Mouse (Mus musculus): ENCODE data around the gene Mst1. TPM values are rescaled to one million over a fixed set of nuclear protein-coding genes. Genes with fewer than 3 reads are reported as not detected.
A peak's percentile ranks its signal among the peaks of the same experiment; 100 is the strongest.

Gene Mst1
- polyA plus RNA-seq, 1 experiment from 2014 or later: 2.2 TPM

GRCm38 (mm10) chr9:108107867-108108266 lies 27.6 kb downstream of the Mst1 start:
- H3K9me3 ChIP-seq: no peaks in the 10 kb centered on the region
- no peak overlapping the region for H3K27ac ChIP-seq
- no peak overlapping the region for H3K4me3 ChIP-seq
- ATAC-seq (ENCODE audit: insufficient number of reproducible peaks, low FRiP score, low TSS enrichment, low read depth): no peak
- 93% methylated on average over 16 of the region's 16 CpGs for WGBS
- no peak overlapping the region for H3K9ac ChIP-seq
- no peaks in the 10 kb centered on the region for H3K36me3 ChIP-seq
- no peaks in the 10 kb centered on the region for H3K27me3 ChIP-seq
- peaks cover 36% of the 10 kb centered on the region for H3K4me1 ChIP-seq
- H3K4me2 ChIP-seq: no peak overlapping the region

GRCm38 (mm10) chr9:108110160-108110559 lies 29.9 kb downstream of the Mst1 start:
- Histone ChIP-seq H3K27me3 (peaks cover 12% of the 10 kb centered on the region), H3K27ac (no peak overlapping the region), H3K4me1 (peaks cover 31% of the 10 kb centered on the region), H3K36me3 (no peaks in the 10 kb centered on the region), H3K9ac (no peak overlapping the region), H3K4me2 (0 out of 2 replicates have a peak overlapping the region, but pooled peaks have one; percentile 60), H3K4me3 (no peak overlapping the region), H3K9me3 (no peaks in the 10 kb centered on the region)
- ATAC-seq (ENCODE audit: insufficient number of reproducible peaks, low FRiP score, low TSS enrichment, low read depth): no peak
- WGBS: 81% methylated on average over 16 of the region's 16 CpGs

- Histone ChIP-seq H3K9ac (peak overlapping the region; percentile 23), H3K9me3 (no peaks in the 10 kb centered on the region), H3K4me3 (peak overlapping the region; percentile 30), H3K27me3 (peaks cover 19% of the 10 kb centered on the region), H3K27ac (0 out of 2 replicates have a peak overlapping the region, but pooled peaks have one; percentile 8), H3K4me1 (peaks cover 22% of the 10 kb centered on the region), H3K36me3 (no peaks in the 10 kb centered on the region), H3K4me2 (peak overlapping the region; percentile 60)
- 10% methylated on average over 22 of the region's 22 CpGs for WGBS
- ATAC-seq (ENCODE audit: insufficient number of reproducible peaks, low FRiP score, low TSS enrichment, low read depth): no peak
These were observed 30.9 kb downstream of the Mst1 start for GRCm38 (mm10) chr9:108111101-108111592.

GRCm38 (mm10) chr9:108111593-108112121 lies 31.4 kb downstream of the Mst1 start:
- Histone ChIP-seq H3K4me3 (peak overlapping the region; percentile 30), H3K27me3 (peaks cover 19% of the 10 kb centered on the region)
- WGBS: 72% methylated on average over 17 of the region's 17 CpGs

GRCm38 (mm10) chr9:108112719-108113340 lies 32.6 kb downstream of the Mst1 start:
- Histone ChIP-seq H3K4me1 (peaks cover 20% of the 10 kb centered on the region), H3K4me3 (no peak overlapping the region), H3K27ac (no peak overlapping the region), H3K36me3 (no peaks in the 10 kb centered on the region), H3K4me2 (no peak overlapping the region), H3K9ac (no peak overlapping the region), H3K9me3 (no peaks in the 10 kb centered on the region), H3K27me3 (peaks cover 19% of the 10 kb centered on the region)
- 92% methylated on average over 18 of the region's 18 CpGs for WGBS
- ATAC-seq (ENCODE audit: insufficient number of reproducible peaks, low FRiP score, low TSS enrichment, low read depth): no peak

More at GRCm38 (mm10) chr9:108111593-108112121, 31.4 kb downstream of the Mst1 start:
- Histone ChIP-seq H3K4me2 (peak overlapping the region; percentile 60), H3K4me1 (peaks cover 22% of the 10 kb centered on the region), H3K9me3 (no peaks in the 10 kb centered on the region), H3K27ac (0 out of 2 replicates have a peak overlapping the region, but pooled peaks have one; percentile 8), H3K9ac (peak overlapping the region; percentile 23; the same call in 1 of the 2 replicates), H3K36me3 (no peaks in the 10 kb centered on the region)
- ATAC-seq (ENCODE audit: insufficient number of reproducible peaks, low FRiP score, low TSS enrichment, low read depth): no peak

GRCm38 (mm10) chr9:108115290-108116077 lies 35.2 kb downstream of the Mst1 start:
- H3K9ac ChIP-seq: no peak overlapping the region
- H3K9me3 ChIP-seq: no peaks in the 10 kb centered on the region
- ATAC-seq (ENCODE audit: insufficient number of reproducible peaks, low FRiP score, low TSS enrichment, low read depth): no peak
- H3K27ac ChIP-seq: no peak overlapping the region
- H3K4me2 ChIP-seq: no peak overlapping the region
- H3K4me3 ChIP-seq: no peak overlapping the region
- peaks cover 19% of the 10 kb centered on the region for H3K27me3 ChIP-seq
- 68% methylated on average over 43 of the region's 43 CpGs for WGBS
- peaks cover 28% of the 10 kb centered on the region for H3K4me1 ChIP-seq
- H3K36me3 ChIP-seq: no peaks in the 10 kb centered on the region

GRCm38 (mm10) chr9:108117143-108117542 lies 36.9 kb downstream of the Mst1 start:
- WGBS: 59% methylated on average over 4 of the region's 4 CpGs
- H3K9me3 ChIP-seq: no peaks in the 10 kb centered on the region
- no peak overlapping the region for H3K4me2 ChIP-seq
- H3K27ac ChIP-seq: peak overlapping the region; percentile 65; the same call in 1 of the 2 replicates
- ATAC-seq (ENCODE audit: insufficient number of reproducible peaks, low FRiP score, low TSS enrichment, low read depth): no peak; the same call in 1 of the 2 replicates
- peaks cover 17% of the 10 kb centered on the region for H3K4me1 ChIP-seq
- H3K27me3 ChIP-seq: peaks cover 19% of the 10 kb centered on the region
- no peak overlapping the region for H3K4me3 ChIP-seq
- no peaks in the 10 kb centered on the region for H3K36me3 ChIP-seq
- H3K9ac ChIP-seq: no peak overlapping the region

GRCm38 (mm10) chr9:108119891-108120411 lies 39.7 kb downstream of the Mst1 start:
- peak; percentile 35; the same call in 1 of the 2 replicates for ATAC-seq (ENCODE audit: insufficient number of reproducible peaks, low FRiP score, low TSS enrichment, low read depth)
- Histone ChIP-seq H3K4me2 (no peak overlapping the region), H3K9me3 (no peaks in the 10 kb centered on the region), H3K27me3 (peaks cover 8% of the 10 kb centered on the region; the same call in 1 of the 2 replicates), H3K36me3 (no peaks in the 10 kb centered on the region), H3K9ac (no peak overlapping the region), H3K4me1 (peaks cover 16% of the 10 kb centered on the region), H3K27ac (peak overlapping the region; percentile 68), H3K4me3 (no peak overlapping the region)
- WGBS: 49% methylated on average over 7 of the region's 11 CpGs

- Histone ChIP-seq H3K36me3 (no peaks in the 10 kb centered on the region), H3K27ac (no peak overlapping the region)
- WGBS: 83% methylated on average over 8 of the region's 8 CpGs
These were observed 40.4 kb downstream of the Mst1 start for GRCm38 (mm10) chr9:108120671-108121070.

GRCm38 (mm10) chr9:108121170-108121969 lies 41.1 kb downstream of the Mst1 start:
- 76% methylated on average over 10 of the region's 10 CpGs for WGBS
- H3K9me3 ChIP-seq: no peaks in the 10 kb centered on the region
- ATAC-seq (ENCODE audit: insufficient number of reproducible peaks, low FRiP score, low TSS enrichment, low read depth): no peak

More at GRCm38 (mm10) chr9:108120671-108121070, 40.4 kb downstream of the Mst1 start:
- Histone ChIP-seq H3K9ac (no peak overlapping the region), H3K4me1 (peaks cover 13% of the 10 kb centered on the region), H3K4me2 (no peak overlapping the region), H3K9me3 (no peaks in the 10 kb centered on the region), H3K4me3 (no peak overlapping the region), H3K27me3 (0 out of 2 replicates have a peak, but pooled peaks cover 1% of the 10 kb centered on the region)
- ATAC-seq (ENCODE audit: insufficient number of reproducible peaks, low FRiP score, low TSS enrichment, low read depth): no peak

GRCm38 (mm10) chr9:108123916-108124315 lies 43.7 kb downstream of the Mst1 start:
- H3K27me3 ChIP-seq: no peaks in the 10 kb centered on the region
- no peak overlapping the region for H3K9ac ChIP-seq
- no peak overlapping the region for H3K4me2 ChIP-seq
- no peak for ATAC-seq (ENCODE audit: insufficient number of reproducible peaks, low FRiP score, low TSS enrichment, low read depth)
- no peak overlapping the region for H3K4me3 ChIP-seq
- H3K9me3 ChIP-seq: no peaks in the 10 kb centered on the region
- H3K36me3 ChIP-seq: no peaks in the 10 kb centered on the region
- peaks cover 18% of the 10 kb centered on the region for H3K4me1 ChIP-seq
- no peak overlapping the region for H3K27ac ChIP-seq
- WGBS: 71% methylated on average over 4 of the region's 4 CpGs

More at GRCm38 (mm10) chr9:108121170-108121969, 41.1 kb downstream of the Mst1 start:
- Histone ChIP-seq H3K27ac (no peak overlapping the region), H3K27me3 (no peaks in the 10 kb centered on the region), H3K9ac (no peak overlapping the region), H3K4me3 (no peak overlapping the region), H3K36me3 (no peaks in the 10 kb centered on the region), H3K4me2 (no peak overlapping the region), H3K4me1 (peaks cover 18% of the 10 kb centered on the region)
